Mouse (Mus musculus): ENCODE measurements around the gene Cers6. TPM values are rescaled to one million over a fixed set of nuclear protein-coding genes. Genes with fewer than 3 reads are reported as not detected.

Cers6 gene
- polyA plus RNA-seq, 1 experiment from 2014 or later: 8.4 TPM

GRCm38 (mm10) chr2:69128321-69128720, 267.1 kb downstream of the Cers6 start:
- Histone ChIP-seq H3K4me1 (replicated peaks) (peaks cover 7% of the 10 kb centered on the region; the same call in 1 of the 2 replicates), H3K9ac (no peak overlapping the region), H3K27me3 (no peaks in the 10 kb centered on the region), H3K4me2 (no peak overlapping the region), H3K36me3 (replicated peaks) (no peaks in the 10 kb centered on the region), H3K4me3 (replicated peaks) (no peak overlapping the region), H3K9me3 (replicated peaks) (no peaks in the 10 kb centered on the region), H3K27ac (replicated peaks) (no peak overlapping the region)
- no peak for ATAC-seq (ENCODE audit: insufficient read depth)
- 58% methylated on average over 7 of the region's 7 CpGs for whole genome bisulfite sequencing (ENCODE audit: insufficient replicate concordance)

DNA sequence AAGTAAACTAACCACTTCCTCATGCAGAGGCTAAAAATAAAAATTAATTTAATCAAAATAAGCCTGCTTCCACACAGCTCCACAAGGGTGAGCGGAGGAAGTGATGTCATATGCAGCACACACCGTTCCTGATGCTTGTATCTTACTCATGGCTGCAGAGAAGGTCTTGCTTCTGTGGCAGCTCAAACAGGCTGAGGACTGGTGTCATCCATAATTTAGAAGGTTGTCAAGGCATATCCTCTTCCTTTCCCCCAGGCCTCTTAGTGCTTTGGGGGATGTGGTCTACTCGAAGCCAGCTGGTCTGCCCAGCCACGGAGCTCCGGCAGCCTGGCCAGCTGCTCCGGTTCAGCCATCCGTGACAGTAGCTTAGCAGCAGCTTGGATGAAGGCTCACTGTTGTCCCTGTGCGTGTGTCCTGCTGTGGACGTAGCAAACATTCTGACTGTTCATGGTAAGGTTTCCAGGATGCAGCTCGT, 267.7 kb downstream of the Cers6 start:
- Histone ChIP-seq H3K9me3 (replicated peaks) (no peaks in the 10 kb centered on the region), H3K36me3 (replicated peaks) (no peaks in the 10 kb centered on the region), H3K4me3 (replicated peaks) (no peak overlapping the region), H3K4me2 (no peak overlapping the region), H3K27me3 (no peaks in the 10 kb centered on the region), H3K4me1 (replicated peaks) (peaks cover 7% of the 10 kb centered on the region; the same call in 1 of the 2 replicates), H3K9ac (no peak overlapping the region), H3K27ac (replicated peaks) (no peak overlapping the region; the same call in 1 of the 2 replicates)
- peak; percentile 12; the same call in 1 of the 2 replicates for ATAC-seq (ENCODE audit: insufficient read depth)
- WGBS (ENCODE audit: insufficient replicate concordance): 23% methylated on average over 10 of the region's 10 CpGs

GRCm38 (mm10) chr2:69129425-69130210, 268.4 kb downstream of the Cers6 start:
- 50% methylated on average over 7 of the region's 7 CpGs for WGBS (ENCODE audit: insufficient replicate concordance)
- H3K27ac ChIP-seq (replicated peaks): no peak overlapping the region; the same call in 1 of the 2 replicates

GRCm38 (mm10) chr2:69132046-69132445, 270.8 kb downstream of the Cers6 start:
- peaks cover 15% of the 10 kb centered on the region for H3K4me1 ChIP-seq (replicated peaks)
- no peak overlapping the region for H3K4me3 ChIP-seq (replicated peaks)
- H3K9me3 ChIP-seq (replicated peaks): no peaks in the 10 kb centered on the region
- WGBS (ENCODE audit: insufficient replicate concordance): 62% methylated on average over 3 of the region's 3 CpGs
- H3K27me3 ChIP-seq: no peaks in the 10 kb centered on the region
- H3K27ac ChIP-seq (replicated peaks): no peak overlapping the region; the same call in 1 of the 2 replicates
- ATAC-seq (ENCODE audit: insufficient read depth): peak; percentile 33; the same call in 1 of the 2 replicates
- H3K9ac ChIP-seq: no peak overlapping the region
- H3K36me3 ChIP-seq (replicated peaks): no peaks in the 10 kb centered on the region
- peak overlapping the region; percentile 27 for H3K4me2 ChIP-seq

More at GRCm38 (mm10) chr2:69129425-69130210, 268.4 kb downstream of the Cers6 start:
- Histone ChIP-seq H3K9ac (no peak overlapping the region), H3K4me3 (replicated peaks) (no peak overlapping the region), H3K9me3 (replicated peaks) (no peaks in the 10 kb centered on the region), H3K36me3 (replicated peaks) (no peaks in the 10 kb centered on the region), H3K4me1 (replicated peaks) (peaks cover 7% of the 10 kb centered on the region), H3K4me2 (no peak overlapping the region), H3K27me3 (no peaks in the 10 kb centered on the region)
- ATAC-seq (ENCODE audit: insufficient read depth): no peak

GRCm38 (mm10) chr2:69132488-69133040, 271.3 kb downstream of the Cers6 start:
- no peaks in the 10 kb centered on the region for H3K9me3 ChIP-seq (replicated peaks)
- H3K9ac ChIP-seq: no peak overlapping the region
- ATAC-seq (ENCODE audit: insufficient read depth): no peak
- 49% methylated on average over 5 of the region's 5 CpGs for WGBS (ENCODE audit: insufficient replicate concordance)
- no peaks in the 10 kb centered on the region for H3K27me3 ChIP-seq
- peak overlapping the region; percentile 27; the same call in 1 of the 2 replicates for H3K4me2 ChIP-seq
- peaks cover 15% of the 10 kb centered on the region for H3K4me1 ChIP-seq (replicated peaks)
- peak overlapping the region; percentile 6; the same call in 1 of the 2 replicates for H3K27ac ChIP-seq (replicated peaks)
- H3K36me3 ChIP-seq (replicated peaks): no peaks in the 10 kb centered on the region
- H3K4me3 ChIP-seq (replicated peaks): no peak overlapping the region

DNA sequence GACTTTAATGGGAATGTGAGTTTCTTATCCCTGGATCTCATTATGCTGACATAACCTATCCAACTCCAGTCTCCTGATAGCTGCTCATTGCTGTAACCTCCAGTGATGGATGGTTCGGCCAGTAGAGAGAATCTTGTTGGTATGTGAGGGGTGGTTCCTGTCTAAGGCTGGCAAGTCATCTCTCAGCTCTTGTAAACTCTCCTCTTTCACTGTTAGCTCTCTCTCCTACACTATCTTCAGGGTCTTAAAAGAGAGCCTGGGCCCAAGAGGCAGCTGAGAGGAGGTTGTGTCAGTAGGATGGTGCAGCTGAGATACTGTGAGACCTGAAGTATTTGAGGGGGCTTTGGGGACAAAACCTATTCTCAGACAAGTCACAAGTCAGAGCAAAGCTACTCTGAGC, 272.9 kb downstream of the Cers6 start:
- Histone ChIP-seq H3K27ac (replicated peaks) (no peak overlapping the region), H3K36me3 (replicated peaks) (no peaks in the 10 kb centered on the region), H3K27me3 (no peaks in the 10 kb centered on the region), H3K9ac (no peak overlapping the region), H3K4me1 (replicated peaks) (peaks cover 11% of the 10 kb centered on the region), H3K4me3 (replicated peaks) (no peak overlapping the region), H3K9me3 (replicated peaks) (no peaks in the 10 kb centered on the region), H3K4me2 (no peak overlapping the region)
- WGBS (ENCODE audit: insufficient replicate concordance): 41% methylated on average over 1 of the region's 1 CpGs
- no peak for ATAC-seq (ENCODE audit: insufficient read depth)

- Histone ChIP-seq H3K27ac (replicated peaks) (peak overlapping the region; percentile 67; the same call in 1 of the 2 replicates), H3K4me3 (replicated peaks) (no peak overlapping the region), H3K9me3 (replicated peaks) (no peaks in the 10 kb centered on the region), H3K4me2 (peak overlapping the region; percentile 50; the same call in 1 of the 2 replicates), H3K36me3 (replicated peaks) (no peaks in the 10 kb centered on the region), H3K27me3 (no peaks in the 10 kb centered on the region), H3K9ac (no peak overlapping the region), H3K4me1 (replicated peaks) (peaks cover 11% of the 10 kb centered on the region)
- ATAC-seq (ENCODE audit: insufficient read depth): no peak
- WGBS (ENCODE audit: insufficient replicate concordance): 39% methylated on average over 9 of the region's 9 CpGs
These were observed 273.7 kb downstream of the Cers6 start for GRCm38 (mm10) chr2:69134937-69135336.

DNA sequence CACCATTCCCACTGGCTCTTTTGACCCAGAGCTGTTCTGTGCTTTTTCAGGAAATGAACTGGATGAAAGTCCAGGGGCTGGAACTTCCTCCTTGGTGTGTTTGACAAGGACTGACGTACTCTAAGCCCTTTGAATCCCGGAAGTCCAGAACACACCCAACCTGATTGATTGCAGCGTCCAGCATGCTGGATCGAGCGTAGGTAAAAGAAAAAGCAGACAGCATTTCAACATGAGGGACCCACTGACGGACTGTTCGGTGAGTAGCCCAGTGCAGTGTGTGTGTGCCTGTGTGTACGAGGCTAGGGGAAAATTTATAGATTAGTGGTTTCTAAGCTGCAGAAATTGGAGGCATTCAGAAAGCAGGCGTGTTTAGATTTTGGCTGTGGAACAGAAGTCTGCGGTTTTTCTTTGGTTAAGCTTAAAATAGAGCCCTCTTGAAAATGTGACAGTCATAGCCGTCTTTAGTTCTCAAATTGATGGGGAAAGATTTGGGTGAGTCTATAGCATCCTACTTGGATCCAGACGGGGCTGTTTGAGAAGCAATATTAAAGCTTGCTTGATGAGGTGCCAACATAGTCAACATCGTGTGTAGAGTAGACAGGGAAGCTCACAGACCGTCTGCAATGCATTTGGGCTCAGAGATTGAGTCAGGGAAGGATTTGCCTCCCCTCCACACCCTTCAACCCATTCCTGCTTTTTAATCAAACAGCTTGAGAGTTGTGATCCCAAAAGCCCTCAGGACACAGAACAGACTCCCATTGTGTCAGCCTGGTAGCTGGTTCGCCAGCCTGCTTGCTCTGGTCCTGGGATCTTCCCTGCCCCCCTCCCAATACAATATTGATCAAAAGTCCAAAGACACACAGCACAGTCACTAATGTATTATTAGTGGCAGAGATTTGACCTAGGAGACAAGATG, 274.7 kb downstream of the Cers6 start, which contains the start of gene Nostrin:
Gene Nostrin, plus strand, starts transcription at position 140 of the 916 bp plus-strand sequence.
- 10% methylated on average over 15 of the region's 15 CpGs for WGBS (ENCODE audit: insufficient replicate concordance)
- no peak within 1 kb of the TSS; the same call in 1 of the 2 replicates for H3K9ac ChIP-seq
- H3K9me3 ChIP-seq (replicated peaks): no peaks in the 10 kb centered on the region
- H3K36me3 ChIP-seq (replicated peaks): no peaks in the 10 kb centered on the region
- H3K4me3 ChIP-seq (replicated peaks): peak within 1 kb of the TSS; percentile 44
- ATAC-seq (ENCODE audit: insufficient read depth): peak; percentile 72
- no peaks in the 10 kb centered on the region for H3K27me3 ChIP-seq
- H3K4me1 ChIP-seq (replicated peaks): peaks cover 11% of the 10 kb centered on the region
- peak within 1 kb of the TSS; percentile 50 for H3K4me2 ChIP-seq
- H3K27ac ChIP-seq (replicated peaks): peak within 1 kb of the TSS; percentile 67

DNA sequence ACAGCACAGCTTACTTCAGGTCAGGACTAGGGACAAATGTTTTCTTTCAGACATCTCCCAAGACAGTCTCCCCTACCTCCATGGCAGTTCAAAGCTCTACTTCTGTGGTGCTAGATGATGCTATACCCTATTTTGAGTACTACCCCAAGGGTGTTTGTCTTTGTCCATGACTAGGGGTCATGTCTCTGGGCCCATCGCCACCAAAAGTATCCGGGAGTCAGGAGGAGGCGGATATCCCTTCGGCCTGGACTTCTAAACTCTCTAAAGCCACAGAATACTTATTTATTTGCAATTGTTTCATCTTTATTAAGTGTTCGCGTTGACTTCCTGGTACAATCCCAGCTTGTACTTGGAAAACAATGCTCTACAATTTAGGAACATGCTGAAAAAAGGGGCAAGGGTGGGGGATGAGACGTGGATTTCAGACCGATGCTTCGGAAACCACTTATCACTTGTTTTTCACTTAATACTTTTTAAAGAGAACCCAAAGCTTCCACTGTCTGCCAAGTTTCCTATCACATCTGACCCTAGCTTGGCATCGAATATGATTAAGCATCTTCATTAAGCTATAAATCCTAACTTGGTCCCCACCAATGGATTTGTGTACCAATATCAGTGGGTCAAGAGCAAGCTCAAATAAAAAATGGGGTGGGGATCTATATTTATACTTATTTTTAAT, 276.3 kb downstream of the Cers6 start:
- Histone ChIP-seq H3K4me1 (replicated peaks) (peaks cover 8% of the 10 kb centered on the region), H3K36me3 (replicated peaks) (no peaks in the 10 kb centered on the region), H3K4me3 (replicated peaks) (no peak overlapping the region; the same call in 1 of the 2 replicates), H3K9me3 (replicated peaks) (no peaks in the 10 kb centered on the region), H3K27ac (replicated peaks) (no peak overlapping the region), H3K4me2 (peak overlapping the region; percentile 50), H3K9ac (no peak overlapping the region), H3K27me3 (no peaks in the 10 kb centered on the region)
- 69% methylated on average over 10 of the region's 10 CpGs for WGBS (ENCODE audit: insufficient replicate concordance)
- ATAC-seq (ENCODE audit: insufficient read depth): no peak

- H3K9me3 ChIP-seq (replicated peaks): no peaks in the 10 kb centered on the region
- 66% methylated on average over 4 of the region's 4 CpGs for WGBS (ENCODE audit: insufficient replicate concordance)
- no peak overlapping the region for H3K4me2 ChIP-seq
- ATAC-seq (ENCODE audit: insufficient read depth): no peak
- no peaks in the 10 kb centered on the region for H3K36me3 ChIP-seq (replicated peaks)
- peaks cover 8% of the 10 kb centered on the region for H3K4me1 ChIP-seq (replicated peaks)
- no peak overlapping the region for H3K27ac ChIP-seq (replicated peaks)
- H3K4me3 ChIP-seq (replicated peaks): no peak overlapping the region
- no peaks in the 10 kb centered on the region for H3K27me3 ChIP-seq
- H3K9ac ChIP-seq: no peak overlapping the region
These were observed 277.5 kb downstream of the Cers6 start for GRCm38 (mm10) chr2:69138759-69139158.
